24 mouse cellular contexts compared by ENCODE assay signal in genomic region chr17:14903212-14903611, GRCm38 (mm10). TPM values are rescaled to one million over a fixed set of nuclear protein-coding genes. Genes with fewer than 3 reads are reported as not detected.
DNase-seq lines count a peak whose midpoint lies in the region; ATAC-seq and TF ChIP-seq lines count a peak whose summit lies in the region.
"Had no signal": no experiment of that assay in that cellular context is flagged by ENCODE, and none has a peak within 500 bp of the region (broad histone marks: within the 10 kb centered on the region; RNA-seq: fewer than 3 reads in every experiment).

No protein-coding gene starts in this region.

- no peak for TF ChIP-seq CTCF in intestine, postnatal 0 days (IDR thresholded peaks at IDR 0.05; ENCODE audit: low read depth)

- no peaks in the 10 kb centered on the region for H3K9me3 ChIP-seq in forebrain, embryonic 10.5 days
- no peaks in the 10 kb centered on the region for H3K9me3 ChIP-seq in forebrain, embryonic 12.5 days
- no peaks in the 10 kb centered on the region for H3K9me3 ChIP-seq in intestine, embryonic 14.5 days (ENCODE audit: control insufficient read depth, low read length)
- no peaks in the 10 kb centered on the region for H3K9me3 ChIP-seq in intestine, postnatal 0 days (ENCODE audit: control insufficient read depth)
- H3K9me3 ChIP-seq: embryonic facial prominence, embryonic 10.5 days; embryonic facial prominence, embryonic 12.5 days; forebrain, embryonic 13.5 days; forebrain, embryonic 15.5 days; G1E had no signal

- no peak overlapping the region for H3K27ac ChIP-seq in forebrain, embryonic 10.5 days
- no peak overlapping the region for H3K27ac ChIP-seq in forebrain, embryonic 12.5 days
- H3K27ac ChIP-seq in intestine, embryonic 14.5 days (ENCODE audit: low read depth) = no peak overlapping the region
- H3K27ac ChIP-seq in intestine, postnatal 0 days (ENCODE audit: low read depth, low read length) = no peak overlapping the region
- H3K27ac ChIP-seq: embryonic facial prominence, embryonic 10.5 days; embryonic facial prominence, embryonic 12.5 days; forebrain, embryonic 13.5 days; forebrain, embryonic 15.5 days had no signal

- no peaks in the 10 kb centered on the region for H3K27me3 ChIP-seq in forebrain, embryonic 10.5 days (ENCODE audit: poor library complexity, severe bottlenecking)
- H3K27me3 ChIP-seq in forebrain, embryonic 12.5 days = no peaks in the 10 kb centered on the region
- no peaks in the 10 kb centered on the region for H3K27me3 ChIP-seq in intestine, embryonic 14.5 days (replicated peaks; ENCODE audit: control insufficient read depth, insufficient read depth, low read length)
- H3K27me3 ChIP-seq in intestine, postnatal 0 days (replicated peaks; ENCODE audit: control insufficient read depth, insufficient read depth, low read length) = no peaks in the 10 kb centered on the region
- no peaks in the 10 kb centered on the region for H3K27me3 ChIP-seq in myocyte (ENCODE audit: control insufficient read depth, insufficient read depth, insufficient read length)
- H3K27me3 ChIP-seq: CH12.LX; embryonic facial prominence, embryonic 12.5 days; forebrain, embryonic 13.5 days; forebrain, embryonic 15.5 days; Patski had no signal

- 89% methylated on average over 3 of the region's 3 CpGs for WGBS in forebrain, embryonic 10.5 days
- WGBS in forebrain, embryonic 12.5 days = 85% methylated on average over 3 of the region's 3 CpGs
- 81% methylated on average over 3 of the region's 3 CpGs for WGBS in intestine, embryonic 14.5 days
- WGBS in intestine, postnatal 0 days = 80% methylated on average over 3 of the region's 3 CpGs

- H3K79me2 ChIP-seq in myocyte (ENCODE audit: control insufficient read depth, insufficient read depth) = no peaks in the 10 kb centered on the region

- H3ac ChIP-seq in myocyte (ENCODE audit: control insufficient read depth, insufficient read length) = no peak overlapping the region

- peak; percentile 12 for DNase-seq in forebrain, embryonic 10.5 days (ENCODE audit: extremely low spot score, low spot score)
- DNase-seq in intestine, embryonic 14.5 days (ENCODE audit: low spot score) = peak; percentile 31
- DNase-seq in 3T3-L1 (ENCODE audit: low read depth, low spot score) = peak; percentile 12
- DNase-seq in adrenal gland, postnatal 36 days = no peak
- DNase-seq: adrenal gland, adult 8-10 months; adrenal gland, postnatal 14 days; cerebellum, adult 11-12 months; cerebellum, adult 2 months; cerebellum, adult 9-10 months; cerebellum, postnatal 10 days; cerebellum, postnatal 25 days; forebrain, postnatal 0 days had no signal

- H3K9ac ChIP-seq in forebrain, embryonic 12.5 days = no peak overlapping the region
- no peak overlapping the region for H3K9ac ChIP-seq in intestine, embryonic 14.5 days (ENCODE audit: low read length)
- no peak overlapping the region for H3K9ac ChIP-seq in intestine, postnatal 0 days (ENCODE audit: low read depth, low read length)
- H3K9ac ChIP-seq: embryonic facial prominence, embryonic 12.5 days; forebrain, embryonic 15.5 days; forebrain, postnatal 0 days had no signal

- H3K4me1 ChIP-seq in forebrain, embryonic 10.5 days = no peaks in the 10 kb centered on the region
- H3K4me1 ChIP-seq in forebrain, embryonic 12.5 days = no peaks in the 10 kb centered on the region
- no peaks in the 10 kb centered on the region for H3K4me1 ChIP-seq in intestine, embryonic 14.5 days (replicated peaks; ENCODE audit: control insufficient read depth, insufficient read depth, low read length)
- H3K4me1 ChIP-seq in intestine, postnatal 0 days (replicated peaks; ENCODE audit: control insufficient read depth, insufficient read depth, low read length) = no peaks in the 10 kb centered on the region
- H3K4me1 ChIP-seq: embryonic facial prominence, embryonic 10.5 days; embryonic facial prominence, embryonic 12.5 days; forebrain, embryonic 13.5 days; forebrain, embryonic 15.5 days had no signal

- TF ChIP-seq POLR2A in myocyte (IDR thresholded peaks at IDR 0.05; ENCODE audit: insufficient read length, low read depth) = no peak

- H3K4me3 ChIP-seq in forebrain, embryonic 10.5 days = no peak overlapping the region
- no peak overlapping the region for H3K4me3 ChIP-seq in forebrain, embryonic 12.5 days (replicated peaks)
- no peak overlapping the region for H3K4me3 ChIP-seq in intestine, embryonic 14.5 days (ENCODE audit: low read depth, low read length)
- H3K4me3 ChIP-seq in intestine, postnatal 0 days (ENCODE audit: low read depth, low read length) = no peak overlapping the region
- H3K4me3 ChIP-seq in myocyte = no peak overlapping the region
- H3K4me3 ChIP-seq: embryonic facial prominence, embryonic 10.5 days; embryonic facial prominence, embryonic 12.5 days; forebrain, embryonic 13.5 days; forebrain, embryonic 15.5 days had no signal

- ATAC-seq in forebrain, embryonic 12.5 days (ENCODE audit: low FRiP score) = no peak
- ATAC-seq in intestine, embryonic 14.5 days (replicated peaks; ENCODE audit: low FRiP score, low TSS enrichment, low read depth) = no peak
- no peak for ATAC-seq in intestine, postnatal 0 days
- ATAC-seq: activated CD4-positive, CD25-positive, alpha-beta regulatory T cell, adult 4 months; CD4-positive, CD25-positive, alpha-beta regulatory T cell, adult 4 months; forebrain, embryonic 13.5 days; forebrain, embryonic 15.5 days; forebrain, postnatal 0 days; Patski had no signal

- H3K36me3 ChIP-seq in forebrain, embryonic 10.5 days (replicated peaks) = no peaks in the 10 kb centered on the region
- H3K36me3 ChIP-seq in forebrain, embryonic 12.5 days (replicated peaks) = no peaks in the 10 kb centered on the region
- no peaks in the 10 kb centered on the region for H3K36me3 ChIP-seq in intestine, embryonic 14.5 days (ENCODE audit: control insufficient read depth, insufficient read depth, low read length)
- H3K36me3 ChIP-seq in intestine, postnatal 0 days (ENCODE audit: control insufficient read depth, insufficient read depth) = no peaks in the 10 kb centered on the region
- H3K36me3 ChIP-seq in myocyte (ENCODE audit: control insufficient read depth, insufficient read depth) = no peaks in the 10 kb centered on the region
- H3K36me3 ChIP-seq: embryonic facial prominence, embryonic 10.5 days; embryonic facial prominence, embryonic 12.5 days; forebrain, embryonic 15.5 days; G1E had no signal

- H3K4me2 ChIP-seq in forebrain, embryonic 12.5 days = no peak overlapping the region
- H3K4me2 ChIP-seq in intestine, embryonic 14.5 days (ENCODE audit: low read length) = no peak overlapping the region
- H3K4me2 ChIP-seq in intestine, postnatal 0 days (replicated peaks; ENCODE audit: low read depth) = no peak overlapping the region
- no peak overlapping the region for H3K4me2 ChIP-seq in myocyte (ENCODE audit: low read depth)
- H3K4me2 ChIP-seq: embryonic facial prominence, embryonic 12.5 days; forebrain, embryonic 13.5 days; forebrain, embryonic 15.5 days had no signal

TF ChIP-seq in myocyte, 11 proteins besides CTCF, POLR2A, EP300 and RAD21:
- TF ChIP-seq MYOD1 (IDR thresholded peaks at IDR 0.05; ENCODE audit: control insufficient read depth in 1 of 3, insufficient read length in 2 of 3, low read depth in 2 of 3) (peak in 2 of 3 experiments; percentile 45 to 59), TCF12 (IDR thresholded peaks at IDR 0.05; ENCODE audit: insufficient read depth, poor library complexity, severe bottlenecking) (no peak), MYOG (IDR thresholded peaks at IDR 0.05; ENCODE audit: control insufficient read depth in 1 of 3, insufficient read depth in 1 of 3, insufficient read length in 2 of 3, low read depth in 2 of 3) (peak in 1 of 3 experiments; percentile 8)

RNA-seq across cellular contexts. Expression of gene Wdr27, which starts 39.7 kb away (rescaled TPM):
- polyA plus RNA-seq in forebrain, embryonic 10.5 days (2016; fragmentation: Nextera tagmentation; extraction: Ambion mirVana) = 5.1 and 5.7 TPM in 2 replicates
- polyA plus RNA-seq in forebrain, embryonic 12.5 days (2016; fragmentation: Nextera tagmentation; extraction: Ambion mirVana) = 4.3 and 8.7 TPM in 2 replicates
- polyA plus RNA-seq in intestine, embryonic 14.5 days (2014; fragmentation: Nextera tagmentation; extraction: Ambion mirVana) = 6.1 and 9.5 TPM in 2 replicates
- 6.0 and 6.2 TPM in 2 replicates for polyA plus RNA-seq in intestine, postnatal 0 days (2015; fragmentation: Nextera tagmentation; extraction: Ambion mirVana)
- polyA plus RNA-seq in myocyte (2012; fragmentation: generic; extraction: Trizol) = 8.0 TPM
- total RNA-seq in adrenal gland, postnatal 36 days (2021) = 1 to 10 TPM; 5.4 to 5.8 TPM

RNA-seq across cellular contexts. Expression of gene 1600012H06Rik, which starts 39.8 kb away (rescaled TPM):
- 25.9 and 26.1 TPM in 2 replicates for polyA plus RNA-seq in forebrain, embryonic 10.5 days (2016; fragmentation: Nextera tagmentation; extraction: Ambion mirVana)
- 29.8 and 33.7 TPM in 2 replicates for polyA plus RNA-seq in forebrain, embryonic 12.5 days (2016; fragmentation: Nextera tagmentation; extraction: Ambion mirVana)
- 30.9 and 33.5 TPM in 2 replicates for polyA plus RNA-seq in intestine, embryonic 14.5 days (2014; fragmentation: Nextera tagmentation; extraction: Ambion mirVana)
- 38.1 and 40.8 TPM in 2 replicates for polyA plus RNA-seq in intestine, postnatal 0 days (2015; fragmentation: Nextera tagmentation; extraction: Ambion mirVana)
- polyA plus RNA-seq in myocyte (2012; fragmentation: generic; extraction: Trizol) = 8.3 TPM
- 10 to 100 TPM; 30.6 to 44.4 TPM for total RNA-seq in adrenal gland, postnatal 36 days (2021)

RNA-seq across cellular contexts. Expression of gene Phf10, which starts 57.9 kb away (rescaled TPM):
- 28.2 and 29.3 TPM in 2 replicates for polyA plus RNA-seq in forebrain, embryonic 10.5 days (2016; fragmentation: Nextera tagmentation; extraction: Ambion mirVana)
- 23.6 and 27.0 TPM in 2 replicates for polyA plus RNA-seq in forebrain, embryonic 12.5 days (2016; fragmentation: Nextera tagmentation; extraction: Ambion mirVana)
- 45.1 and 48.6 TPM in 2 replicates for polyA plus RNA-seq in intestine, embryonic 14.5 days (2014; fragmentation: Nextera tagmentation; extraction: Ambion mirVana)
- polyA plus RNA-seq in intestine, postnatal 0 days (2015; fragmentation: Nextera tagmentation; extraction: Ambion mirVana) = 27.9 and 29.3 TPM in 2 replicates
- 216 TPM for polyA plus RNA-seq in myocyte (2012; fragmentation: generic; extraction: Trizol)
- total RNA-seq in adrenal gland, postnatal 36 days (2021) = 10 to 100 TPM; 52.5 to 74.4 TPM

Comparison
In these comparisons a context has a peak if more than half of its experiments do, and no peak if none do; other contexts are left out.
1. DNase-seq: peak in forebrain, embryonic 10.5 days (single experiment), intestine, embryonic 14.5 days (single experiment) and 3T3-L1 (single experiment); none in adrenal gland, postnatal 36 days (0 of 2).